Mouse (Mus musculus) embryonic facial prominence, embryonic 12.5 days (tissue): ENCODE results near the gene Lamp5. TPM values are rescaled to one million over a fixed set of nuclear protein-coding genes. Genes with fewer than 3 reads are reported as not detected.
A peak's percentile ranks its signal among the peaks of the same experiment; 100 is the strongest.

Experiments
- ATAC-seq: fragments of 200-750 bp; cut with Nextera tagmentation; 2 replicates; pipeline ENCODE4 v1.8.0; 2017; ENCODE audit not compliant: insufficient number of reproducible peaks, insufficient read depth, low FRiP score, low TSS enrichment
- H3K27ac ChIP-seq: fragments of 300-500 bp; sonication (generic); 2 replicates; pipeline ENCODE4 v1.5.1; 2016; ENCODE audit warnings: mild to moderate bottlenecking
- H3K27me3 ChIP-seq: fragments of 300-500 bp; sonication (generic); 2 replicates; pipeline ENCODE4 v1.6.1; 2016; ENCODE audit warnings: mild to moderate bottlenecking, moderate library complexity
- H3K36me3 ChIP-seq: fragments of 300-500 bp; sonication (generic); 2 replicates; pipeline ENCODE4 v1.6.1; 2016; ENCODE audit warnings: mild to moderate bottlenecking
- H3K4me1 ChIP-seq: fragments of 300-500 bp; sonication (generic); 2 replicates; pipeline ENCODE4 v1.6.1; 2016
- H3K4me2 ChIP-seq: fragments of 300-500 bp; sonication (generic); replicated peaks from 2 replicates; pipeline ENCODE4 v1.6.1; 2016; ENCODE audit warnings: mild to moderate bottlenecking, moderate library complexity
- H3K4me3 ChIP-seq: fragments of 300-500 bp; sonication (generic); 2 replicates; pipeline ENCODE4 v1.5.1; 2016; ENCODE audit warnings: mild to moderate bottlenecking
- H3K9ac ChIP-seq: fragments of 300-500 bp; sonication (generic); 2 replicates; pipeline ENCODE4 v1.6.1; 2016; ENCODE audit warnings: mild to moderate bottlenecking, moderate library complexity
- H3K9me3 ChIP-seq: fragments of 300-500 bp; sonication (generic); 2 replicates; pipeline ENCODE4 v1.6.1; 2016; ENCODE audit warnings: mild to moderate bottlenecking, moderate library complexity
- WGBS: fragments of 180-500 bp; shearing (Covaris S2); methylation state at CpG from one replicate; pipeline ENCODE4 v1.1.7; 2016; 5-methylcytosine and 5-hydroxymethylcytosine counted together
- polyA plus RNA-seq: library from polyadenylated mRNA; unstranded; fragments of >200 nt; fragmentation: Nextera tagmentation; extraction: Ambion mirVana; gene quantifications from 2 replicates; pipeline ENCODE4 v1.2.1, GENCODE M21; 2016

The Lamp5 gene
- 2.2 and 2.3 TPM in 2 replicates for polyA plus RNA-seq

- Histone ChIP-seq H3K9ac (0 out of 2 replicates have a peak within 1 kb of the TSS, but pooled peaks have one; percentile 7), H3K4me3 (peak within 1 kb of the TSS; percentile 27), H3K4me2 (peak within 1 kb of the TSS; percentile 58), H3K4me1 (peaks cover 12% of the 10 kb centered on the region; the same call in 1 of the 2 replicates), H3K9me3 (no peaks in the 10 kb centered on the region), H3K36me3 (no peaks in the 10 kb centered on the region), H3K27ac (no peak within 1 kb of the TSS), H3K27me3 (0 out of 2 replicates have a peak, but pooled peaks cover 5% of the 10 kb centered on the region)
- WGBS: 3% methylated on average over 8 of the region's 8 CpGs
- ATAC-seq: no peak
Observed at GRCm38 (mm10) chr2:136051688-136052289, at the start of gene Lamp5. Gene Lamp5, plus strand, starts transcription at chr2:136052239.

- Histone ChIP-seq H3K27me3 (no peaks in the 10 kb centered on the region), H3K4me1 (no peaks in the 10 kb centered on the region), H3K4me2 (no peak overlapping the region), H3K27ac (no peak overlapping the region), H3K9me3 (no peaks in the 10 kb centered on the region), H3K36me3 (no peaks in the 10 kb centered on the region), H3K9ac (no peak overlapping the region), H3K4me3 (no peak overlapping the region)
- WGBS: 76% methylated on average over 1 of the region's 1 CpGs
- ATAC-seq: no peak
Observed at GRCm38 (mm10) chr2:136003836-136004235, 48.2 kb upstream of the Lamp5 start.

GRCm38 (mm10) chr2:136006280-136006679, 45.8 kb upstream of the Lamp5 start:
- no peaks in the 10 kb centered on the region for H3K36me3 ChIP-seq
- H3K27me3 ChIP-seq: no peaks in the 10 kb centered on the region
- no peak for ATAC-seq
- no peaks in the 10 kb centered on the region for H3K9me3 ChIP-seq
- H3K4me3 ChIP-seq: no peak overlapping the region
- H3K27ac ChIP-seq: no peak overlapping the region
- no peak overlapping the region for H3K9ac ChIP-seq
- H3K4me1 ChIP-seq: no peaks in the 10 kb centered on the region
- no peak overlapping the region for H3K4me2 ChIP-seq
- WGBS: 86% methylated on average over 5 of the region's 5 CpGs

GRCm38 (mm10) chr2:136012759-136013158, 39.3 kb upstream of the Lamp5 start:
- no peak for ATAC-seq
- H3K9me3 ChIP-seq: no peaks in the 10 kb centered on the region
- no peaks in the 10 kb centered on the region for H3K36me3 ChIP-seq
- H3K4me1 ChIP-seq: no peaks in the 10 kb centered on the region
- H3K9ac ChIP-seq: no peak overlapping the region
- H3K4me2 ChIP-seq: no peak overlapping the region
- H3K4me3 ChIP-seq: no peak overlapping the region
- H3K27ac ChIP-seq: no peak overlapping the region
- 83% methylated on average over 9 of the region's 9 CpGs for WGBS
- no peaks in the 10 kb centered on the region for H3K27me3 ChIP-seq

DNA sequence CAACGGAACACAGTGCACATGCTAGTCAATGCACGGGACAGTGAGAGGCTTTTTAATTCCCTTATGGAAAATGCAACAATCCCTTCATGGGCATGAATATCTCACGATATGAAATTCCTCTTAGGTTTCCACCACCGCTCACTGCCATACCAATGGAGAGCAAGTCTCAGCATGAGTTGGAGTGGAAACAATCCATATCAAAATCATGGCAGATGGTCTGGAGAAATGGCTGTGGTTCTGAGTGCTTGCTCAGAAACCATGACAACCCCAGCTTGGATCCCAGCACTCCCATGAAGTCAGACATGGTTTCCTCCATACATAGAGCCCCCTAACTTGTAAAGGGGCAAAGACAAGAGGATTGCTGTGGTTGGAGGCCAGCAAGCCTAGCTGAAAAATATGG, 3.6 kb upstream of the Lamp5 start:
- 83% methylated on average over 4 of the region's 4 CpGs for WGBS
- H3K36me3 ChIP-seq: no peaks in the 10 kb centered on the region

GRCm38 (mm10) chr2:136050793-136051615, 1.0 kb upstream of the Lamp5 start:
- 0 out of 2 replicates have a peak, but pooled peaks cover 5% of the 10 kb centered on the region for H3K27me3 ChIP-seq
- ATAC-seq: no peak
- peaks cover 12% of the 10 kb centered on the region; the same call in 1 of the 2 replicates for H3K4me1 ChIP-seq
- H3K9me3 ChIP-seq: no peaks in the 10 kb centered on the region
- 0 out of 2 replicates have a peak overlapping the region, but pooled peaks have one; percentile 7 for H3K9ac ChIP-seq
- H3K27ac ChIP-seq: no peak overlapping the region
- peak overlapping the region; percentile 58 for H3K4me2 ChIP-seq
- H3K36me3 ChIP-seq: no peaks in the 10 kb centered on the region
- WGBS: 12% methylated on average over 27 of the region's 27 CpGs
- H3K4me3 ChIP-seq: peak overlapping the region; percentile 27

More for the DNA sequence above, 3.6 kb upstream of the Lamp5 start:
- Histone ChIP-seq H3K27me3 (0 out of 2 replicates have a peak, but pooled peaks cover 5% of the 10 kb centered on the region), H3K4me3 (no peak overlapping the region), H3K4me2 (no peak overlapping the region), H3K9me3 (no peaks in the 10 kb centered on the region), H3K27ac (no peak overlapping the region), H3K4me1 (peaks cover 12% of the 10 kb centered on the region; the same call in 1 of the 2 replicates), H3K9ac (no peak overlapping the region)
- ATAC-seq: no peak

GRCm38 (mm10) chr2:136057861-136058331, 5.9 kb downstream of the Lamp5 start:
- 3% methylated on average over 19 of the region's 19 CpGs for WGBS
- H3K4me1 ChIP-seq: peaks cover 19% of the 10 kb centered on the region
- peak overlapping the region; percentile 65 for H3K4me2 ChIP-seq
- H3K9me3 ChIP-seq: no peaks in the 10 kb centered on the region
- no peaks in the 10 kb centered on the region for H3K36me3 ChIP-seq
- ATAC-seq: 0 out of 2 replicates have a peak, but pooled peaks have one; percentile 41
- H3K9ac ChIP-seq: no peak overlapping the region
- H3K4me3 ChIP-seq: peak overlapping the region; percentile 33
- H3K27ac ChIP-seq: no peak overlapping the region
- peaks cover 37% of the 10 kb centered on the region for H3K27me3 ChIP-seq

DNA sequence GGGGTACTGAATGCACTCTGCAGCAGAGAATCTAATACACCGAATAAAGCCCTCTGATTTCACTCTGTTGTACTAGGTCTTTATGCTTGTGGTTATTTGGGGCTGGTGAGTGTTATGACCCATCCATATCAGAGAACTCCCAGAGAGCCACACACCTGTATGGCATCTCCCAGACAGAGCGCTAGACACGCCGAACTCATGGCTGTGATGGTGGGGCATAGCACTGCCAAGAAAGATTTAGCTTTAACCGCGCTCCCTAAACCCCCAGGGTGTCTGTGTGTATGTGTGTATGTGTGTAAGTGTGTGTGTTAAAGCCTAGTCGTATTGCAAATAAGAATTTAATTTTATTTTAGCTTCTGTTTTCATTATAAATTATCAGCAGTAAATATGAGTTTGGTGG, 6.4 kb downstream of the Lamp5 start:
- Histone ChIP-seq H3K9ac (no peak overlapping the region), H3K4me1 (peaks cover 19% of the 10 kb centered on the region), H3K9me3 (no peaks in the 10 kb centered on the region), H3K4me2 (peak overlapping the region; percentile 65), H3K27ac (no peak overlapping the region), H3K27me3 (peaks cover 37% of the 10 kb centered on the region), H3K4me3 (peak overlapping the region; percentile 33), H3K36me3 (no peaks in the 10 kb centered on the region)
- ATAC-seq: 0 out of 2 replicates have a peak, but pooled peaks have one; percentile 31
- WGBS: 3% methylated on average over 7 of the region's 7 CpGs

DNA sequence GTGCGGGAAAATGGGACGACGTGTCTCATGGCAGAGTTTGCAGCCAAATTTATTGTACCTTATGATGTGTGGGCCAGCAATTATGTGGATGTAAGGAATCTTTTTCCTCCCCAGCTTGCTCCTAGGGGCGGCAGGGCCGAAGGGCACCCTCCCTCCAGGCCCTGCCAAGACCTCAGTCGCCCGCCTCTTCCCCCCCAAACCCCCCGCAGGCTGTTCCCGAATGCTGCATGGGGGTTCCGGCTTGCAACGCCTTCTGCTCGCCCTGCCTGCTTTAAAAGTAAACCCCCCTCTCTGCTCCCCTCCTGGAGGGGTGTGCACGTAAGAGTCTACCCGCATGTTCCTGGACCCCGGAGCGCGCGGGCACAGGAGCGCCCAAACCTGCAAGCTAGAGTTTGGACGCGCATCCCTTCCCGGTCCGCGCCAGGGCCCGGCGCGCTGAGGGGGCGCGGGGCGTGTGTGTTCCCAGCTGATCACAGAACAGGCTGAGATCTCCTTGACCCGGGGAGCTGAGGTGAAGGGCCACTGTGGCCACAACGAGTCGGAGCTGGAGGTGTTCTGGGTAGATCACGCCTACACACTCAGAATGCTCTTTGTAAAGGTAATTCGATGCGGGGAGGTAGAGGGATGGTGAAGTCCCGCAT, 7.1 kb downstream of the Lamp5 start:
- Histone ChIP-seq H3K27ac (no peak overlapping the region), H3K4me1 (peaks cover 19% of the 10 kb centered on the region), H3K9me3 (no peaks in the 10 kb centered on the region), H3K27me3 (peaks cover 37% of the 10 kb centered on the region), H3K36me3 (no peaks in the 10 kb centered on the region), H3K4me3 (peak overlapping the region; percentile 33), H3K4me2 (peak overlapping the region; percentile 65), H3K9ac (no peak overlapping the region)
- no peak for ATAC-seq
- under 1% methylated on average over 36 of the region's 37 CpGs for WGBS

DNA sequence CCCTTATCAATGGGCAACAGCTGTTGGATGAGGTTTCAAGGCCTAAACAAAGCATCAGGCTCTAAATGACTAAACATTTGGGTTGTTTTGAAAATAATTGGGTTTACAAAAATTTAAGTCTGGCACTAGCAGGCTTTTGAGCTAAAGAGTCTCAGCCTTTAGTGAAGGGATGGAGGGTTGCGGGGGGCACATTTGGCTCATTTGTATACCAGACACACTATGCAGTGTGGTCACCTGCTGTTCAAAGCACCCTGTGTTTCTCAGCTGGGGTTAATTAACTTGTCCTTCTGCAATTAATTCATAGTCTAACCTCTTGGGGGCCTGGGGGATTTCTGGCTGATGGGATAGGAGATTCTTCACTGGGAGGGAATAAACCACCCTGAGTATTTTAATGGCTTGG, 12.3 kb downstream of the Lamp5 start:
- peaks cover 15% of the 10 kb centered on the region for H3K27me3 ChIP-seq
- 70% methylated on average over 1 of the region's 1 CpGs for WGBS
- H3K27ac ChIP-seq: no peak overlapping the region
- peaks cover 3% of the 10 kb centered on the region; the same call in 1 of the 2 replicates for H3K4me1 ChIP-seq
- H3K4me3 ChIP-seq: no peak overlapping the region
- ATAC-seq: no peak
- H3K4me2 ChIP-seq: no peak overlapping the region
- no peaks in the 10 kb centered on the region for H3K9me3 ChIP-seq
- no peak overlapping the region for H3K9ac ChIP-seq
- no peaks in the 10 kb centered on the region for H3K36me3 ChIP-seq

- H3K27ac ChIP-seq: no peak overlapping the region
- H3K36me3 ChIP-seq: no peaks in the 10 kb centered on the region
- WGBS: 67% methylated on average over 2 of the region's 2 CpGs
- no peaks in the 10 kb centered on the region for H3K27me3 ChIP-seq
- no peak overlapping the region for H3K4me3 ChIP-seq
- H3K4me2 ChIP-seq: no peak overlapping the region
- no peaks in the 10 kb centered on the region for H3K4me1 ChIP-seq
- ATAC-seq: no peak
- no peak overlapping the region for H3K9ac ChIP-seq
- H3K9me3 ChIP-seq: no peaks in the 10 kb centered on the region
Observed at GRCm38 (mm10) chr2:136095978-136096377, 43.9 kb downstream of the Lamp5 start.
